Mouse (Mus musculus) liver, embryonic 14.5 days (tissue): ENCODE measurements at regions not wholly inside any gene's neighbourhood (a gene's known extent, or its start where the extent isn't known, plus 50 kb on each side); places are given as distances from the start of the nearest gene placed in this dataset.
A peak's percentile ranks its signal among the peaks of the same experiment; 100 is the strongest.

Experiments
- ATAC-seq: fragments of 200-750 bp; cut with Nextera tagmentation; 2 replicates; pipeline ENCODE4 v1.8.0; 2017; ENCODE audit warnings: moderate number of reproducible peaks, mild to moderate bottlenecking, moderate library complexity; ENCODE audit not compliant: insufficient read depth
- DNase-seq, 3 experiments: peaks; one replicate each; pipeline ENCODE4 v3.0.0-alpha.2; 2012 to 2013; ENCODE audit warnings: low read depth in 3 of 3, low spot score in 3 of 3
- H3K27ac ChIP-seq: fragments of 300-500 bp; sonication (generic); 2 replicates; pipeline ENCODE4 v1.5.1; 2014; ENCODE audit warnings: moderate library complexity, mild to moderate bottlenecking, control low read depth, inconsistent platforms
- H3K27me3 ChIP-seq: fragments of 300-500 bp; sonication (generic); 2 replicates; pipeline ENCODE4 v1.6.1; 2014; ENCODE audit warnings: mild to moderate bottlenecking, low read length, moderate library complexity; ENCODE audit not compliant: control insufficient read depth, insufficient read depth
- H3K36me3 ChIP-seq: fragments of 300-500 bp; sonication (generic); replicated peaks from 2 replicates; pipeline ENCODE4 v1.6.1; 2014; ENCODE audit warnings: low read depth; ENCODE audit not compliant: control insufficient read depth, insufficient read depth
- H3K4me1 ChIP-seq, 2 experiments: fragments of 200-500 bp in 1 of 2; fragments of 300-500 bp in 1 of 2; sonication (generic) in 1 of 2; replicated peaks; 2 replicates each; pipeline ENCODE4 v1.6.1; 2012 to 2014; ENCODE audit warnings: antibody characterized with exemption in 1 of 2, inconsistent platforms in 1 of 2, low read length in 1 of 2; ENCODE audit not compliant: control insufficient read depth in 2 of 2, insufficient read depth in 2 of 2
- H3K4me2 ChIP-seq: fragments of 300-500 bp; sonication (generic); 2 replicates; pipeline ENCODE4 v1.6.1; 2014; ENCODE audit warnings: low read depth, mild to moderate bottlenecking, control low read depth, moderate library complexity
- H3K4me3 ChIP-seq, 2 experiments: fragments of 200-500 bp in 1 of 2; fragments of 300-500 bp in 1 of 2; sonication (generic) in 1 of 2; 2 replicates each; pipeline ENCODE4 v1.5.1; 2012 to 2014; ENCODE audit warnings: low read depth in 2 of 2, low read length in 2 of 2, mild to moderate bottlenecking in 2 of 2, control low read depth in 1 of 2, inconsistent platforms in 1 of 2, moderate library complexity in 1 of 2; ENCODE audit not compliant: insufficient read depth in 1 of 2
- H3K9ac ChIP-seq: fragments of 300-500 bp; sonication (generic); replicated peaks from 2 replicates; pipeline ENCODE4 v1.6.1; 2014; ENCODE audit warnings: mild to moderate bottlenecking, control low read depth, moderate library complexity
- H3K9me3 ChIP-seq: fragments of 300-500 bp; sonication (generic); 2 replicates; pipeline ENCODE4 v1.6.1; 2016; ENCODE audit warnings: low read length, mixed read lengths; ENCODE audit not compliant: control insufficient read depth
- CTCF ChIP-seq: IDR thresholded peaks from 2 replicates; pipeline ENCODE4 v1.5.1; 2016; ENCODE audit warnings: antibody characterized with exemption, low read depth, control low read depth
- EP300 ChIP-seq: IDR thresholded peaks from 2 replicates; pipeline ENCODE4 v1.6.1; 2016; ENCODE audit warnings: antibody characterized with exemption, low read depth
- WGBS: fragments of 180-500 bp; shearing (Covaris S2); extraction: QIAGEN DNeasy Blood & Tissue Kit; methylation state at CpG from one replicate; pipeline ENCODE4 v1.1.7; 2014; ENCODE audit not compliant: insufficient replicate concordance; 5-methylcytosine and 5-hydroxymethylcytosine counted together

DNA sequence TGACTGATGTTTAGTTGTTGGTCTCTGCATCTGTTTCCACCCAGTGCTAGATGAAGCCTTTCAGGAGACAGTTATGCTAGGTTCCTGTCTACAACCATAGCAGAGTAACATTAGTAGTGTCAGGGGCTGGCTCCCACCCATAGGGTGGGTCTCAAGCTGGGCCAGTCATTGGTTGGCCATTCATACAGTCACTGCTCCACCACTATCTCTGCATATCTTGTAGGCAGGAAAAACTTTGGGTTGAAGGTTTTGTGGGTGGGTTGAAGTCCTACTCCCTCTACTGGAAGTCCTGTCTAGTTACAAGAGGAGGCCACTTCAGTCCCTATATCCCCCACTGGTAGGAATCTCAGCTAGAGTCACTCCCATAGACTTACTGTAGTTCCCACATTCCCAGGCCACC, 306.3 kb downstream of the Ankrd50 start:
- Histone ChIP-seq H3K4me1 (no peaks in the 10 kb centered on the region), H3K4me2 (no peak overlapping the region), H3K9me3 (no peaks in the 10 kb centered on the region), H3K9ac (no peak overlapping the region), H3K4me3 (no peak overlapping the region), H3K27ac (no peak overlapping the region), H3K27me3 (no peaks in the 10 kb centered on the region), H3K36me3 (no peaks in the 10 kb centered on the region)
- DNase-seq (no peak), ATAC-seq (no peak)
- TF ChIP-seq CTCF, result 0 out of 2 replicates have a peak, but pooled peaks have one; percentile 14
- TF ChIP-seq EP300, result no peak

DNA sequence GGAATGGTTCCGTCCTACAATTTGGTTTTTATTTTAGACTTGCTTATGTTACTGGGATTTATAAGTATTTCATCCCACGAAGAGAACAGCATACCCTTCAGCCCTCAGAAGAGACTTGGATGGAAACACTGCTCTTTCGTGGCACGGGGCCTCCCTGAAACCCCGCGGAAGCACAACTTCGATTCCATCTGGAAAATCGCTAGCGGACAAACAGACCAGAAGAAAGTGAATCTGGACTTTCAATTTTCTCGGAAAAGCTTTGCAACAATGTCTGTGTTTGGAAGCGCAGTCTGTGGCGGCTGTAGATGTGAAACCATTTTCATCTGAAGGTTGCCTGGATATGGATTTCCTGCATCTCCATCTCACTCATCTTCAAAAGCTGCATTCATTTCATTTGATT, 308.7 kb downstream of the Ankrd50 start:
- WGBS, result 65% methylated on average over 12 of the region's 12 CpGs
- no peak overlapping the region for H3K4me2 ChIP-seq
- H3K4me1 ChIP-seq, result no peaks in the 10 kb centered on the region
- H3K36me3 ChIP-seq, result no peaks in the 10 kb centered on the region
- H3K9me3 ChIP-seq, result no peaks in the 10 kb centered on the region
- H3K27me3 ChIP-seq, result no peaks in the 10 kb centered on the region
- no peak overlapping the region for H3K27ac ChIP-seq
- TF ChIP-seq CTCF (no peak), EP300 (no peak)
- no peak overlapping the region for H3K4me3 ChIP-seq
- H3K9ac ChIP-seq, result no peak overlapping the region
- DNase-seq, result no peak
- ATAC-seq, result no peak

DNA sequence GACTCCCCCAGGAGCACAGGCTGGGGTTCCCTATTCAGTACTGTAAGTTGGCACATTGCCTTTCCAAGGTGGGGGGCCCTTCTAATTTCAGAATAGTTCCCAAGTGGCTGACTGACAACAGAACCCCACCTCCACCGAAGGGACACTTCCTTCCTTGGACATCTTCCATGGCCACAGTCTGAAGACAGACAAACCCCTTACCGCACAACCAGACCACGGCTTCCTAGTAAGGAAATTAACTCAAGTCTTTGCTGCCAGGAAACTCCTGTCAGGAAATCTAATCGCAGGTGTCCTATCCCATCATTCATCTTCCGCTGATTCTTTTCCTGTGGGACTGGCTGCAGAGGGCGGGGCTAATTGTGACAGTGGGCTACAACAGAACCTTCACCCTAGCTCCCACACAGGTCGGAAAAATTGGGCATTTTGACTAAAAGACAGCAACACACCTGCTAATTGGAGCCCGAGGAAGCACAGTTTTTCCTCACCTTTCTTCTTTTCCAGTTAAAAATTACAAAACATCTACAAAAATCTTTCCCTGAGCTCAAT, 309.8 kb downstream of the Ankrd50 start:
- DNase-seq, result no peak

GRCm38 (mm10) chr3:38152408-38152807, 332.2 kb downstream of the Ankrd50 start:
- WGBS, result 76% methylated on average over 1 of the region's 1 CpGs
- TF ChIP-seq EP300 (no peak), CTCF (no peak)
- H3K27ac ChIP-seq, result no peak overlapping the region
- no peaks in the 10 kb centered on the region for H3K36me3 ChIP-seq
- no peaks in the 10 kb centered on the region; a peak in 1 of 4 replicates for H3K4me1 ChIP-seq
- no peak overlapping the region for H3K4me3 ChIP-seq
- no peak overlapping the region for H3K4me2 ChIP-seq
- ATAC-seq (no peak), DNase-seq (no peak)
- no peak overlapping the region for H3K9ac ChIP-seq
- H3K27me3 ChIP-seq, result no peaks in the 10 kb centered on the region
- H3K9me3 ChIP-seq, result no peaks in the 10 kb centered on the region

More for the DNA sequence above, 309.8 kb downstream of the Ankrd50 start:
- no peak for ATAC-seq
- Histone ChIP-seq H3K9ac (no peak overlapping the region), H3K9me3 (no peaks in the 10 kb centered on the region), H3K27me3 (no peaks in the 10 kb centered on the region), H3K4me2 (no peak overlapping the region), H3K4me1 (no peaks in the 10 kb centered on the region), H3K36me3 (no peaks in the 10 kb centered on the region), H3K27ac (no peak overlapping the region), H3K4me3 (no peak overlapping the region)
- 26% methylated on average over 8 of the region's 8 CpGs for WGBS
- TF ChIP-seq CTCF (no peak), EP300 (no peak)

- Histone ChIP-seq H3K4me3 (no peak overlapping the region), H3K27ac (no peak overlapping the region), H3K36me3 (no peaks in the 10 kb centered on the region), H3K4me1 (no peaks in the 10 kb centered on the region; a peak in 1 of 4 replicates), H3K27me3 (no peaks in the 10 kb centered on the region), H3K4me2 (no peak overlapping the region), H3K9ac (no peak overlapping the region), H3K9me3 (no peaks in the 10 kb centered on the region)
- DNase-seq (no peak), ATAC-seq (no peak)
- WGBS, result 57% methylated on average over 6 of the region's 6 CpGs
- no peak for TF ChIP-seq CTCF
- TF ChIP-seq EP300, result no peak
Observed at GRCm38 (mm10) chr3:38151821-38152220, 332.8 kb downstream of the Ankrd50 start.
